Mouse (Mus musculus) spleen, adult 2 months (tissue): ENCODE data around the gene Slc20a1. TPM values are rescaled to one million over a fixed set of nuclear protein-coding genes. Genes with fewer than 3 reads are reported as not detected.

Experiments used
- DNase-seq, 2 experiments: peaks; one replicate each; pipeline versions ENCODE4 v3.0.0 to v3.0.0-alpha.2; 2012 to 2021; ENCODE audit warnings: low spot score in 2 of 2, low read depth in 1 of 2
- H3K27ac ChIP-seq: fragments of 200-500 bp; 2 replicates; pipeline ENCODE4 v1.5.1; 2012; ENCODE audit warnings: low read length, inconsistent platforms; ENCODE audit not compliant: insufficient read depth
- H3K27me3 ChIP-seq: fragments of 200-500 bp; 2 replicates; pipeline ENCODE4 v1.6.1; 2012; ENCODE audit warnings: mild to moderate bottlenecking, moderate library complexity, low read length, inconsistent platforms; ENCODE audit not compliant: control insufficient read depth, insufficient read depth
- H3K36me3 ChIP-seq: fragments of 200-500 bp; 2 replicates; pipeline ENCODE4 v1.6.1; 2012; ENCODE audit warnings: mild to moderate bottlenecking, low read length, inconsistent platforms; ENCODE audit not compliant: control insufficient read depth, insufficient read depth
- H3K4me1 ChIP-seq: fragments of 200-500 bp; 2 replicates; pipeline ENCODE4 v1.6.1; 2011; ENCODE audit warnings: inconsistent platforms; ENCODE audit not compliant: control insufficient read depth, insufficient read depth, insufficient read length
- H3K4me3 ChIP-seq: fragments of 200-500 bp; 2 replicates; pipeline ENCODE4 v1.5.1; 2011; ENCODE audit warnings: mild to moderate bottlenecking, inconsistent platforms; ENCODE audit not compliant: insufficient read depth, insufficient read length; ENCODE audit errors: extremely low read depth
- CTCF ChIP-seq: fragments of 200-500 bp; IDR thresholded peaks from 2 replicates; pipeline ENCODE4 v1.5.1; 2011; ENCODE audit warnings: mild to moderate bottlenecking, inconsistent platforms; ENCODE audit not compliant: insufficient read depth, insufficient read length, insufficient replicate concordance; ENCODE audit errors: extremely low read depth
- POLR2A ChIP-seq: fragments of 200-500 bp; IDR thresholded peaks from 2 replicates; pipeline ENCODE4 v1.6.1; 2011; ENCODE audit warnings: low read depth, low read length, inconsistent platforms
- WGBS: fragments of 180-500 bp; shearing (Covaris S2); methylation state at CpG from one replicate; pipeline ENCODE4 v1.1.7; 2018; 5-methylcytosine and 5-hydroxymethylcytosine counted together
- polyA plus RNA-seq: library from polyadenylated mRNA; depleted of rRNA; stranded (reverse); fragments of >200 nt; gene quantifications from 2 replicates; pipeline ENCODE4 v1.2.3, GENCODE M21; 2012

Slc20a1 gene
- polyA plus RNA-seq, 1 experiment: 29.9 TPM

GRCm38 (mm10) chr2:129249321-129249720 is 50.8 kb downstream of the Slc20a1 start:
- no peak for DNase-seq
- no peak overlapping the region for H3K4me3 ChIP-seq
- H3K36me3 ChIP-seq: no peaks in the 10 kb centered on the region
- no peaks in the 10 kb centered on the region for H3K4me1 ChIP-seq
- H3K27ac ChIP-seq: no peak overlapping the region
- 50% methylated on average over 1 of the region's 1 CpGs for WGBS
- no peak for TF ChIP-seq POLR2A
- no peak for TF ChIP-seq CTCF
- no peaks in the 10 kb centered on the region for H3K27me3 ChIP-seq

- no peaks in the 10 kb centered on the region for H3K36me3 ChIP-seq
- TF ChIP-seq CTCF (no peak), POLR2A (no peak)
- no peaks in the 10 kb centered on the region for H3K27me3 ChIP-seq
- 92% methylated on average over 19 of the region's 19 CpGs for WGBS
- DNase-seq: no peak
- H3K4me3 ChIP-seq: no peak overlapping the region
- H3K27ac ChIP-seq: no peak overlapping the region
- H3K4me1 ChIP-seq: peaks cover 14% of the 10 kb centered on the region; the same call in 1 of the 2 replicates
Measured at GRCm38 (mm10) chr2:129252836-129253630, 54.5 kb downstream of the Slc20a1 start.

GRCm38 (mm10) chr2:129253631-129253970 is 55.0 kb downstream of the Slc20a1 start:
- WGBS: 84% methylated on average over 2 of the region's 2 CpGs
- H3K27me3 ChIP-seq: no peaks in the 10 kb centered on the region
- no peak overlapping the region for H3K27ac ChIP-seq
- no peak for TF ChIP-seq CTCF
- TF ChIP-seq POLR2A: no peak
- H3K4me1 ChIP-seq: peaks cover 14% of the 10 kb centered on the region; the same call in 1 of the 2 replicates
- H3K36me3 ChIP-seq: no peaks in the 10 kb centered on the region
- no peak for DNase-seq
- H3K4me3 ChIP-seq: no peak overlapping the region

- no peak overlapping the region for H3K27ac ChIP-seq
- peaks cover 14% of the 10 kb centered on the region; the same call in 1 of the 2 replicates for H3K4me1 ChIP-seq
- no peak for DNase-seq
- H3K36me3 ChIP-seq: no peaks in the 10 kb centered on the region
- TF ChIP-seq POLR2A (no peak), CTCF (no peak)
- 80% methylated on average over 2 of the region's 2 CpGs for WGBS
- H3K27me3 ChIP-seq: no peaks in the 10 kb centered on the region
- no peak overlapping the region for H3K4me3 ChIP-seq
Measured at GRCm38 (mm10) chr2:129254076-129254475, 55.5 kb downstream of the Slc20a1 start.

- H3K36me3 ChIP-seq: no peaks in the 10 kb centered on the region
- H3K4me1 ChIP-seq: peaks cover 14% of the 10 kb centered on the region; the same call in 1 of the 2 replicates
- no peaks in the 10 kb centered on the region for H3K27me3 ChIP-seq
- WGBS: 59% methylated on average over 4 of the region's 4 CpGs
- H3K4me3 ChIP-seq: no peak overlapping the region
- TF ChIP-seq POLR2A (no peak), CTCF (no peak)
- DNase-seq: peak; percentile 31 to 46
- no peak overlapping the region for H3K27ac ChIP-seq
Measured at GRCm38 (mm10) chr2:129256006-129256405, 57.4 kb downstream of the Slc20a1 start.

GRCm38 (mm10) chr2:129258056-129258455 is 59.5 kb downstream of the Slc20a1 start:
- DNase-seq: no peak
- 82% methylated on average over 3 of the region's 3 CpGs for WGBS
- H3K4me1 ChIP-seq: peaks cover 14% of the 10 kb centered on the region; the same call in 1 of the 2 replicates
- H3K4me3 ChIP-seq: no peak overlapping the region
- H3K27ac ChIP-seq: no peak overlapping the region
- H3K27me3 ChIP-seq: no peaks in the 10 kb centered on the region
- H3K36me3 ChIP-seq: no peaks in the 10 kb centered on the region
- TF ChIP-seq CTCF (no peak), POLR2A (no peak)
